Mouse (Mus musculus): ENCODE measurements around the gene Prcd. TPM values are rescaled to one million over a fixed set of nuclear protein-coding genes. Genes with fewer than 3 reads are reported as not detected.
A peak's percentile ranks its signal among the peaks of the same experiment; 100 is the strongest.

The Prcd gene
- polyA plus RNA-seq, 1 experiment from 2014 or later, result not detected

- WGBS, result 75% methylated on average over 24 of the region's 24 CpGs
- Histone ChIP-seq H3K27ac (ENCODE audit: poor library complexity, severe bottlenecking) (no peak overlapping the region), H3K9ac (no peak overlapping the region), H3K4me3 (no peak overlapping the region), H3K4me2 (no peak overlapping the region), H3K36me3 (peaks cover 64% of the 10 kb centered on the region), H3K27me3 (replicated peaks) (no peaks in the 10 kb centered on the region), H3K4me1 (replicated peaks) (no peaks in the 10 kb centered on the region), H3K9me3 (replicated peaks) (no peaks in the 10 kb centered on the region)
- no peak for ATAC-seq (ENCODE audit: insufficient number of reproducible peaks, low FRiP score)
Measured at GRCm38 (mm10) chr11:116680321-116681091, 27.2 kb downstream of the Prcd start.

- WGBS, result 81% methylated on average over 4 of the region's 4 CpGs
- H3K27me3 ChIP-seq (replicated peaks), result no peaks in the 10 kb centered on the region
- no peak overlapping the region for H3K4me3 ChIP-seq
- ATAC-seq (ENCODE audit: insufficient number of reproducible peaks, low FRiP score), result no peak
- peaks cover 57% of the 10 kb centered on the region for H3K36me3 ChIP-seq
- H3K9ac ChIP-seq, result no peak overlapping the region
- H3K4me1 ChIP-seq (replicated peaks), result no peaks in the 10 kb centered on the region
- H3K9me3 ChIP-seq (replicated peaks), result no peaks in the 10 kb centered on the region
- H3K4me2 ChIP-seq, result no peak overlapping the region
- no peak overlapping the region for H3K27ac ChIP-seq (ENCODE audit: poor library complexity, severe bottlenecking)
Measured at GRCm38 (mm10) chr11:116681147-116681546, 27.8 kb downstream of the Prcd start.

- Histone ChIP-seq H3K4me1 (replicated peaks) (no peaks in the 10 kb centered on the region), H3K9me3 (replicated peaks) (no peaks in the 10 kb centered on the region), H3K4me2 (no peak overlapping the region), H3K4me3 (no peak overlapping the region), H3K27ac (ENCODE audit: poor library complexity, severe bottlenecking) (no peak overlapping the region), H3K36me3 (peaks cover 44% of the 10 kb centered on the region), H3K27me3 (replicated peaks) (no peaks in the 10 kb centered on the region), H3K9ac (no peak overlapping the region)
- 74% methylated on average over 14 of the region's 14 CpGs for WGBS
- no peak for ATAC-seq (ENCODE audit: insufficient number of reproducible peaks, low FRiP score)
Measured at GRCm38 (mm10) chr11:116682501-116683144, 29.3 kb downstream of the Prcd start.

- no peak for ATAC-seq (ENCODE audit: insufficient number of reproducible peaks, low FRiP score)
Measured at GRCm38 (mm10) chr11:116683777-116684176, 30.4 kb downstream of the Prcd start.

GRCm38 (mm10) chr11:116685729-116686128, 32.4 kb downstream of the Prcd start:
- Histone ChIP-seq H3K4me2 (no peak overlapping the region), H3K4me3 (no peak overlapping the region), H3K4me1 (replicated peaks) (no peaks in the 10 kb centered on the region), H3K36me3 (peaks cover 30% of the 10 kb centered on the region; the same call in 1 of the 2 replicates), H3K9ac (no peak overlapping the region), H3K9me3 (replicated peaks) (no peaks in the 10 kb centered on the region), H3K27ac (ENCODE audit: poor library complexity, severe bottlenecking) (no peak overlapping the region), H3K27me3 (replicated peaks) (no peaks in the 10 kb centered on the region)
- no peak for ATAC-seq (ENCODE audit: insufficient number of reproducible peaks, low FRiP score)
- WGBS, result 72% methylated on average over 9 of the region's 9 CpGs

More at GRCm38 (mm10) chr11:116683777-116684176, 30.4 kb downstream of the Prcd start:
- WGBS, result 83% methylated on average over 4 of the region's 4 CpGs
- no peaks in the 10 kb centered on the region for H3K4me1 ChIP-seq (replicated peaks)
- no peak overlapping the region for H3K27ac ChIP-seq (ENCODE audit: poor library complexity, severe bottlenecking)
- no peak overlapping the region for H3K4me2 ChIP-seq
- no peak overlapping the region for H3K4me3 ChIP-seq
- no peaks in the 10 kb centered on the region for H3K9me3 ChIP-seq (replicated peaks)
- no peak overlapping the region for H3K9ac ChIP-seq
- no peaks in the 10 kb centered on the region for H3K27me3 ChIP-seq (replicated peaks)
- peaks cover 36% of the 10 kb centered on the region for H3K36me3 ChIP-seq

- no peaks in the 10 kb centered on the region for H3K9me3 ChIP-seq (replicated peaks)
- H3K27ac ChIP-seq (ENCODE audit: poor library complexity, severe bottlenecking), result no peak overlapping the region
- WGBS, result 69% methylated on average over 8 of the region's 8 CpGs
- no peak for ATAC-seq (ENCODE audit: insufficient number of reproducible peaks, low FRiP score)
- no peaks in the 10 kb centered on the region for H3K4me1 ChIP-seq (replicated peaks)
- H3K4me2 ChIP-seq, result no peak overlapping the region
- peaks cover 6% of the 10 kb centered on the region for H3K27me3 ChIP-seq (replicated peaks)
- no peak overlapping the region for H3K4me3 ChIP-seq
- H3K36me3 ChIP-seq, result peaks cover 10% of the 10 kb centered on the region; the same call in 1 of the 2 replicates
- H3K9ac ChIP-seq, result no peak overlapping the region
Measured at GRCm38 (mm10) chr11:116687897-116688296, 34.6 kb downstream of the Prcd start.

GRCm38 (mm10) chr11:116689622-116690021, 36.3 kb downstream of the Prcd start:
- Histone ChIP-seq H3K9ac (no peak overlapping the region), H3K4me2 (no peak overlapping the region), H3K27me3 (replicated peaks) (peaks cover 20% of the 10 kb centered on the region), H3K4me3 (no peak overlapping the region), H3K27ac (ENCODE audit: poor library complexity, severe bottlenecking) (no peak overlapping the region), H3K4me1 (replicated peaks) (peaks cover 5% of the 10 kb centered on the region), H3K9me3 (replicated peaks) (no peaks in the 10 kb centered on the region), H3K36me3 (no peaks in the 10 kb centered on the region)
- no peak for ATAC-seq (ENCODE audit: insufficient number of reproducible peaks, low FRiP score)
- WGBS, result 92% methylated on average over 10 of the region's 10 CpGs

- H3K27me3 ChIP-seq (replicated peaks), result peaks cover 33% of the 10 kb centered on the region
- H3K9me3 ChIP-seq (replicated peaks), result no peaks in the 10 kb centered on the region
- peaks cover 11% of the 10 kb centered on the region for H3K4me1 ChIP-seq (replicated peaks)
- no peak overlapping the region for H3K4me2 ChIP-seq
- no peak for ATAC-seq (ENCODE audit: insufficient number of reproducible peaks, low FRiP score)
- H3K27ac ChIP-seq (ENCODE audit: poor library complexity, severe bottlenecking), result no peak overlapping the region
- 64% methylated on average over 18 of the region's 18 CpGs for WGBS
- no peaks in the 10 kb centered on the region for H3K36me3 ChIP-seq
- H3K9ac ChIP-seq, result no peak overlapping the region
- no peak overlapping the region for H3K4me3 ChIP-seq
Measured at GRCm38 (mm10) chr11:116690701-116691575, 37.6 kb downstream of the Prcd start.

- Histone ChIP-seq H3K27me3 (replicated peaks) (peaks cover 58% of the 10 kb centered on the region), H3K4me3 (peak overlapping the region; percentile 53), H3K4me2 (peak overlapping the region; percentile 83), H3K9ac (peak overlapping the region; percentile 62), H3K4me1 (replicated peaks) (peaks cover 14% of the 10 kb centered on the region), H3K9me3 (replicated peaks) (no peaks in the 10 kb centered on the region), H3K27ac (ENCODE audit: poor library complexity, severe bottlenecking) (no peak overlapping the region), H3K36me3 (no peaks in the 10 kb centered on the region)
- ATAC-seq (ENCODE audit: insufficient number of reproducible peaks, low FRiP score), result no peak
- WGBS, result 44% methylated on average over 4 of the region's 4 CpGs
Measured at GRCm38 (mm10) chr11:116693899-116694249, 40.5 kb downstream of the Prcd start.

- 1% methylated on average over 71 of the region's 73 CpGs for WGBS
- Histone ChIP-seq H3K27ac (ENCODE audit: poor library complexity, severe bottlenecking) (no peak overlapping the region), H3K9ac (peak overlapping the region; percentile 62), H3K27me3 (replicated peaks) (peaks cover 58% of the 10 kb centered on the region), H3K4me2 (peak overlapping the region; percentile 83), H3K9me3 (replicated peaks) (no peaks in the 10 kb centered on the region), H3K4me3 (peak overlapping the region; percentile 53), H3K36me3 (no peaks in the 10 kb centered on the region), H3K4me1 (replicated peaks) (peaks cover 14% of the 10 kb centered on the region)
- peak; percentile 73 for ATAC-seq (ENCODE audit: insufficient number of reproducible peaks, low FRiP score)
Measured at GRCm38 (mm10) chr11:116694250-116695193, 41.2 kb downstream of the Prcd start.

All from heart, embryonic 12.5 days (tissue).